Mouse (Mus musculus): Measurements from ENCODE around the gene Supt4a. TPM values are rescaled to one million over a fixed set of nuclear protein-coding genes. Genes with fewer than 3 reads are reported as not detected.

The Supt4a gene
- polyA plus RNA-seq, 1 experiment, result 158 TPM

DNA sequence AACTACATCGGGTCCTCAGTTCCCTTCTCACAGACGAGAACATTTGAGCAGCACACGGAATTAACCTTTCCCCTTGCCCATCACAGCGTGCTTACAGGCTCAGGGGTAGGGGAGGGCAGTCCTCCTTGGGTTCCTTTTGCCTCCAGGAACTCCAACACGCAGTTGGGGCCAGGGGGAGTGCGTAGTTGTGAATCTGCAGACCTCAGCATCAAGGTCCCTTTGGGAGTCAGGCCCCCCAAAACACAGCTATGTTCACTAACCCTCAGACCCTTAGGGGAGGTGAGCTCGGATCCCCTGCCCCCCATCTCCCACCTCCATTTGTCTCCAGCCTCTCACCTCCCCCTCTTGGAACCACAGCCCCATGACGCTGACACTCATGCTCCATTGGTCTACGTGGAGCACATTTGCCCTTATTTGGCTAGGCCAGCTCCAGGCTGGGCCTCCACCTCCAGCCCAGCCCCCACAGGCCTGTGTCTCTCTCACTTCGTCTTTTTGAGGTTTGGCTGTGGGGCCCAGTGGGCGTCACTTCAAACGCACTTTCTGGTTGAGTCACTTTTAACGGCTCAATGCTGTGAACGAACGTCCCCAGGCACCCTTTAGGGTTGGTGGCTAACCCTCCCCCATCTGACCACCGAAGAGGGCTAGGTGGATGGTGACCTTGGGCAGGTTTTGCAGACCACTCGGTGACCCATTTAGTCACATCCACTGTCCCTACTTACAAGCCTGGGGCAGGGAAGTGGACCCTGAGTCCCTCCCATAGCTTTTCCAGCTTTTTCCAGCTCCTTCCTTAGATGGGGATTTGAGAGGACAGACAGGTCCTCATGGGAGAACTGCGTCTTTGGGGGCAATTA lies 12.1 kb downstream of the Supt4a start:
- TF ChIP-seq CTCF (IDR thresholded peaks at IDR 0.05; ENCODE audit: borderline replicate concordance, insufficient read depth, low read depth, low read length) (no peak), POLR2A (IDR thresholded peaks at IDR 0.05; ENCODE audit: borderline replicate concordance, insufficient read depth, low read length) (no peak)
- H3K4me1 ChIP-seq (ENCODE audit: control insufficient read depth, insufficient read depth, low read length), result no peaks in the 10 kb centered on the region
- WGBS, result 49% methylated on average over 18 of the region's 18 CpGs
- no peaks in the 10 kb centered on the region for H3K27me3 ChIP-seq (ENCODE audit: control insufficient read depth, insufficient read depth, low read length)
- DNase-seq, result no peak
- H3K27ac ChIP-seq (ENCODE audit: insufficient read depth, low read length), result no peak overlapping the region
- H3K4me3 ChIP-seq (replicated peaks; ENCODE audit: insufficient read depth, low read depth, low read length), result no peak overlapping the region

DNA sequence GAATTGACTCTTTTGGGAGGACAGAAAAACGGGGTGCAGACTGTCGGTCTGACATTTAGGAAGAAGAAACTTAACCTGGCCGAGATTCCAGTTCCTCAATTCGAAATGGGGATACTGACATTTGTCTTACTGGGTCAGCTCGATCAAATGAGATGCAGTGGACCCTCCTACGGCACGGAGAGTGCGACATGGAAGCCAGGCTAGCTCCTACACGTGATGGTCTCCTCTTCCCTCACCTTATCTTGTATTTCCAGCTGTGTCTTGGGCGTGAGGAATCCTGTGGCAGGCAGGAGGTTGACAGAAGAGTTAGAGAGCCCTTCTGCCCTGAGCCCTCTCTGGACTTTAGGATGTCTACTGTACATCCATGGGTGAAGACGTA lies 12.7 kb downstream of the Supt4a start:
- no peak overlapping the region for H3K27ac ChIP-seq (ENCODE audit: insufficient read depth, low read length)
- no peak for DNase-seq
- H3K27me3 ChIP-seq (ENCODE audit: control insufficient read depth, insufficient read depth, low read length), result no peaks in the 10 kb centered on the region
- TF ChIP-seq POLR2A (IDR thresholded peaks at IDR 0.05; ENCODE audit: borderline replicate concordance, insufficient read depth, low read length) (no peak), CTCF (IDR thresholded peaks at IDR 0.05; ENCODE audit: borderline replicate concordance, insufficient read depth, low read depth, low read length) (no peak)
- WGBS, result 79% methylated on average over 11 of the region's 11 CpGs
- no peak overlapping the region for H3K4me3 ChIP-seq (replicated peaks; ENCODE audit: insufficient read depth, low read depth, low read length)
- no peaks in the 10 kb centered on the region for H3K4me1 ChIP-seq (ENCODE audit: control insufficient read depth, insufficient read depth, low read length)

DNA sequence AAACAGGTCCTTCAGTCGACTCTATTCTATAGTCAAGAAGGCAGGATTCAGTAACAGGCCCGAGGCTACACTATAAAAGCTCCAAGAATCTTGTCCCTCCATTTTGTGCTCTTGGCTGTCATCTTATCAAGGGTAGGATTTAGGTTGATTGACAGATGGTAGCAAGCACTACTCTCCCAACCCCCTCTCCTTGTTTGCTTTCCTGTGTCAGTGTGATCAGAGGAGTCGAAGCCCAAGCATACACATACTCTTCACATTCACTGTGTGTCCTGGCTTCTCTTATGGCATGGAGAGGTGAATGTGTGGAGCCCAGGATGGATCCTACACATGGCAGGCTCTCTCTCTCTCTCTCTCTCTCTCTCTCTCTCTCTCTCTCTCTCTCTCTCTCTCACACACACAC lies 13.2 kb downstream of the Supt4a start:
- no peak for TF ChIP-seq POLR2A (IDR thresholded peaks at IDR 0.05; ENCODE audit: borderline replicate concordance, insufficient read depth, low read length)
- TF ChIP-seq CTCF (IDR thresholded peaks at IDR 0.05; ENCODE audit: borderline replicate concordance, insufficient read depth, low read depth, low read length), result no peak
- 68% methylated on average over 3 of the region's 3 CpGs for WGBS

DNA sequence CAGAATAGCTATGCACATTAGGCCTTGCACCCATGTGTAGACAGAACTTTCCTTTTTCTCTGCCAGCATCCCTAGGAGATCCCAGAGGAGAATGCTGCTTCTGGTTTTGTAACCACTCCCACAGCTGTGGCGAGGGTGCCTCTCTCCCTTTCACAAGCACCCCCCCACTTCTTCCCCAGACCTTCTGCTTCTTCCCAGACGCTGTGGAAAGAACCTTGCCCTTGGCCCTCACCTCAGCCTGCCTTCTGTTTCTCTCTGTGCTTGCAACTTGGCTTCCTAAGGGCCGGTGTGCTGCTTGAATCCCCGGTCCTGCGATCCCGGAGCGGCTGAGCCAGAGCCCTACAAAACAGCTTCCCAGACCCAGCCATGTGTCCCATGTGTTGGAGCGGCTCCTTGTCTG lies 13.7 kb downstream of the Supt4a start:
- DNase-seq, result no peak
- 78% methylated on average over 8 of the region's 8 CpGs for WGBS
- no peaks in the 10 kb centered on the region for H3K27me3 ChIP-seq (ENCODE audit: control insufficient read depth, insufficient read depth, low read length)

More for the DNA sequence above, 13.2 kb downstream of the Supt4a start:
- Histone ChIP-seq H3K4me1 (ENCODE audit: control insufficient read depth, insufficient read depth, low read length) (no peaks in the 10 kb centered on the region), H3K4me3 (replicated peaks; ENCODE audit: insufficient read depth, low read depth, low read length) (no peak overlapping the region), H3K27me3 (ENCODE audit: control insufficient read depth, insufficient read depth, low read length) (no peaks in the 10 kb centered on the region), H3K27ac (ENCODE audit: insufficient read depth, low read length) (no peak overlapping the region)
- no peak for DNase-seq

DNA sequence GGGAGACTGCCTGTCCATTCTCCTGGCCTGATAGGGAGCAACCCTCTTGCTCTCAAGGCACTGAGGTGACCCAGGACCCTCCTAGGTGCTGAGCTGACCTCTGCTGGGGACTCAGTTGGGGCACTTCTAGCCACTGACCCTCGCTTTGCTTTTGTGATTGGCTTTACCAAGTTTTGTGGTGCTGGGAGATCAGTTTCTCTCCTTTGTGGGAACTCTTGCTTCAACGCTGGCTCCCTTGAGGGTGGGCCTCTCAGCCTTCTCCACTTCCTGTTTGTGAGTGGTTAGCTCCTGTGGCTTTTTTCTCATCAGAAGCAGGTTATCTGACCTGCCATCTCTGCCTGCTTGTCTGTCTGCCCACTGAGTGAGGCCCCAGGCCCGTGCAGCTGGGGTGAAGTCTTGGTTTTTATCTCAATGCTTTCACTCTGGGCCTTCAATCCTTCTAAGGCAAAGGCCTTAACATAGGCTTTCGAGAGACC lies 14.2 kb downstream of the Supt4a start:
- no peaks in the 10 kb centered on the region for H3K27me3 ChIP-seq (ENCODE audit: control insufficient read depth, insufficient read depth, low read length)
- H3K4me3 ChIP-seq (replicated peaks; ENCODE audit: insufficient read depth, low read depth, low read length), result no peak overlapping the region
- no peaks in the 10 kb centered on the region for H3K4me1 ChIP-seq (ENCODE audit: control insufficient read depth, insufficient read depth, low read length)
- H3K27ac ChIP-seq (ENCODE audit: insufficient read depth, low read length), result no peak overlapping the region
- WGBS, result 61% methylated on average over 4 of the region's 4 CpGs
- no peak for TF ChIP-seq CTCF (IDR thresholded peaks at IDR 0.05; ENCODE audit: borderline replicate concordance, insufficient read depth, low read depth, low read length)
- TF ChIP-seq POLR2A (IDR thresholded peaks at IDR 0.05; ENCODE audit: borderline replicate concordance, insufficient read depth, low read length), result no peak
- no peak for DNase-seq

More for the DNA sequence above, 13.7 kb downstream of the Supt4a start:
- H3K4me1 ChIP-seq (ENCODE audit: control insufficient read depth, insufficient read depth, low read length), result no peaks in the 10 kb centered on the region
- H3K27ac ChIP-seq (ENCODE audit: insufficient read depth, low read length), result no peak overlapping the region
- H3K4me3 ChIP-seq (replicated peaks; ENCODE audit: insufficient read depth, low read depth, low read length), result no peak overlapping the region
- TF ChIP-seq POLR2A (IDR thresholded peaks at IDR 0.05; ENCODE audit: borderline replicate concordance, insufficient read depth, low read length), result no peak
- no peak for TF ChIP-seq CTCF (IDR thresholded peaks at IDR 0.05; ENCODE audit: borderline replicate concordance, insufficient read depth, low read depth, low read length)

DNA sequence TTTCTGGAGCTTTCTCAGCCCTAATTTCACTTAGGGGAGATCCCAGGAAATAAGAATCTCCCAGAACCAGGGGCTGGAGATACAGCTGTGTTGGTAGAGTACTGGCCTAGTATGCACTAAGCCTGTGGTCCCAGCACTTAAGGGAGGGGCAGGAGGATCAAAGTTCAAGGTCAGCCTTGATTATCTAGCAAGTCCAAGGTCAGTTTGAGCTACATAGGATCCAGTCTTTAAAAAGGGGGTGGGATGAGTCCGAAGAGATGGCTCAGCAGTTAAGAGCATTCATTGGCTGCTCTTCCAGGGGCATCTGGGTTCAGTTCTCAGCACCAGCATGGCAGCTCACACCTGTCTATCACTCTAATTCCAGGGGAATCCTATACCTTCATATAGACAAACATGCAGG lies 15.0 kb downstream of the Supt4a start:
- H3K4me1 ChIP-seq (ENCODE audit: control insufficient read depth, insufficient read depth, low read length), result no peaks in the 10 kb centered on the region
- TF ChIP-seq POLR2A (IDR thresholded peaks at IDR 0.05; ENCODE audit: borderline replicate concordance, insufficient read depth, low read length) (no peak), CTCF (IDR thresholded peaks at IDR 0.05; ENCODE audit: borderline replicate concordance, insufficient read depth, low read depth, low read length) (no peak)
- H3K27ac ChIP-seq (ENCODE audit: insufficient read depth, low read length), result no peak overlapping the region
- H3K27me3 ChIP-seq (ENCODE audit: control insufficient read depth, insufficient read depth, low read length), result no peaks in the 10 kb centered on the region
- no peak for DNase-seq
- 66% methylated on average over 1 of the region's 1 CpGs for WGBS
- no peak overlapping the region for H3K4me3 ChIP-seq (replicated peaks; ENCODE audit: insufficient read depth, low read depth, low read length)

DNA sequence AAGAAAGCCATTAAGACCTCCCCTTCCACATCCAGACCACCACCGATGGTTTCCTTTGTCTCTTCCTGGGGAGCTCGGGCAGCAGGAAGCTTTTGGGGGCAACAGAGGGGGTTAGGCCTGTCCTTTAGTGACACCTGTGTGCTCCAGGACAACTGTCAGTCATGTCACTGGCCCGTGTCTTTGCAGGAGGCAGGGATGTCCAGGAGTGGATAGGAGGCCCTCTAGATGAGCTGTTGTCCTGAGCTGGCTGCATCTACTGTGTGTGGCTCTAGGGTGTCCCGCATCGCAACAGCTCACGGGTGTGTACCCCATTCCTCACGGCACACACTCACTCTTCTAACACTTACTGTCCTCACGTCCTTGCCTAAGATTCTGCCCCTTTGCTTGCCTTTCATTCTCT lies 15.9 kb downstream of the Supt4a start:
- Histone ChIP-seq H3K27ac (ENCODE audit: insufficient read depth, low read length) (no peak overlapping the region), H3K4me3 (replicated peaks; ENCODE audit: insufficient read depth, low read depth, low read length) (no peak overlapping the region), H3K27me3 (ENCODE audit: control insufficient read depth, insufficient read depth, low read length) (no peaks in the 10 kb centered on the region), H3K4me1 (ENCODE audit: control insufficient read depth, insufficient read depth, low read length) (no peaks in the 10 kb centered on the region)
- no peak for DNase-seq
- WGBS, result 78% methylated on average over 8 of the region's 8 CpGs
- no peak for TF ChIP-seq CTCF (IDR thresholded peaks at IDR 0.05; ENCODE audit: borderline replicate concordance, insufficient read depth, low read depth, low read length)
- no peak for TF ChIP-seq POLR2A (IDR thresholded peaks at IDR 0.05; ENCODE audit: borderline replicate concordance, insufficient read depth, low read length)

DNA sequence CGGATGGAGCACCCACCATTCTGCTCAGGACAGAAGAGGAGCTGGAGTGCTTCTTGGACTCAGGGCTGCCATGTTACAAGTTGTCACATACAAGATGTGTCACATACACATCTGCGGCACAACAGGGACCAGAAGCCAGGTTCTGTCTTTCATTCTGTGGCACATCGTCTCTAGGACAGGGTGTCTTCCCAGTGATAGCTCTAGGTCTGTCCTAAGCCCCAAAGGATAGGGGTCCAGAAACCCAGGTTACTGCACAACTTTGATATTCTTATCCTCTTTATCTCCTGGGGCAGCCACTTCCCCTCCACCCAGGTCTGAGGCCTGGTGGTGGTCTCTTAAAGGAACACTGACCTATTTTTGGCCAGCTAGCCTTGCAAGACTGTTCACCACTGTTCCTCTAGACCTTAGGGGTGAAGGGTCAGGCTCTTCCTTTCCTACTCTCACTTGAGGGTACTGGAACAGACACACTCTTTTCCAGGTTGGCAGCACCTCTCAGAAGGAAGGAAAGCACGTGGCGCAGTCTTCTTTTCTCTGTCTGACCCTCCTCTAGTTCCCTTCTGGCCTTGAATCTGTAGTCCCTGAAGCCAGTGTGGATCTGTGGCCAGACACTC lies 16.6 kb downstream of the Supt4a start:
- H3K27me3 ChIP-seq (ENCODE audit: control insufficient read depth, insufficient read depth, low read length), result no peaks in the 10 kb centered on the region
- no peaks in the 10 kb centered on the region for H3K4me1 ChIP-seq (ENCODE audit: control insufficient read depth, insufficient read depth, low read length)
- no peak for DNase-seq
- H3K27ac ChIP-seq (ENCODE audit: insufficient read depth, low read length), result no peak overlapping the region
- 85% methylated on average over 5 of the region's 5 CpGs for WGBS
- H3K4me3 ChIP-seq (replicated peaks; ENCODE audit: insufficient read depth, low read depth, low read length), result no peak overlapping the region
- TF ChIP-seq POLR2A (IDR thresholded peaks at IDR 0.05; ENCODE audit: borderline replicate concordance, insufficient read depth, low read length), result no peak
- TF ChIP-seq CTCF (IDR thresholded peaks at IDR 0.05; ENCODE audit: borderline replicate concordance, insufficient read depth, low read depth, low read length), result no peak

Measured in cerebellum, adult 2 months (tissue).